Mouse (Mus musculus) bone marrow macrophage, adult 2 months (primary cell): ENCODE results near the gene Spryd4. TPM values are rescaled to one million over a fixed set of nuclear protein-coding genes. Genes with fewer than 3 reads are reported as not detected.
"Not testable (repeated sequence)": the region's sequence is repeated elsewhere in the genome, so short reads cannot be mapped to it uniquely, and the experiment has no call there.

Experiments used
- H3K27ac ChIP-seq: 2 replicates; pipeline ENCODE4 v1.5.1; 2012; ENCODE audit warnings: low read depth, low read length; ENCODE audit not compliant: insufficient read depth
- H3K4me1 ChIP-seq: 2 replicates; pipeline ENCODE4 v1.6.1; 2012; ENCODE audit warnings: low read length; ENCODE audit not compliant: control insufficient read depth, insufficient read depth
- H3K4me3 ChIP-seq: 2 replicates; pipeline ENCODE4 v1.5.1; 2012; ENCODE audit warnings: mild to moderate bottlenecking, low read length, moderate library complexity; ENCODE audit not compliant: insufficient read depth
- CTCF ChIP-seq: IDR thresholded peaks from 2 replicates; pipeline ENCODE4 v1.5.1; 2012; ENCODE audit warnings: low read depth, mild to moderate bottlenecking, low read length, moderate library complexity
- POLR2A ChIP-seq: IDR thresholded peaks from 2 replicates; pipeline ENCODE4 v1.6.1; 2012; ENCODE audit warnings: mild to moderate bottlenecking, low read depth, low read length, borderline replicate concordance
- polyA plus RNA-seq: library from polyadenylated mRNA; stranded (reverse); fragments of >200 nt; gene quantifications from 2 replicates; pipeline ENCODE4 v1.2.4, GENCODE M21; 2012; ENCODE audit not compliant: missing spikeins, insufficient read depth, insufficient read length

Gene Spryd4
- polyA plus RNA-seq, 1 experiment: 5.3 TPM

DNA sequence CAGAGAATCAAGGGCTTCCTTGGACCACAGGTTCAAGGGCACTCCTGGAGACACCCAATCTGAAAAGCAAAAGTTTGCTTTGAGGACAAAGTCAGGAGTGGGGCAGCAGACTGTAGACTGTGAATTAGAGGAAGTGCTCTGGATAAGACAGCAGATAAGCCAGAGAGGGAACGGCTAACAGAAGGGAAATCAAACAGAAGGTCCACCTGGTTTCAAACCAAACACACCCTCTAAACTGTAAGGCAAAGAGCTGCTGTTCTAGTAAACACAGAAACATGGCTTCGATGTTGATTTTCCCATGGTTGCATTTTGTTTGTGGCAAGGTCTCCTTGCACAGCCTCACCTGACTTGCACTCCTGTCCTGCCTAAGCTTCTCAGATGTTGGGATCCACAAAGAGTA, 20.1 kb downstream of the Spryd4 start:
- Histone ChIP-seq H3K4me3 (no peak overlapping the region), H3K27ac (no peak overlapping the region), H3K4me1 (no peaks in the 10 kb centered on the region)
- TF ChIP-seq POLR2A (no peak), CTCF (no peak)

DNA sequence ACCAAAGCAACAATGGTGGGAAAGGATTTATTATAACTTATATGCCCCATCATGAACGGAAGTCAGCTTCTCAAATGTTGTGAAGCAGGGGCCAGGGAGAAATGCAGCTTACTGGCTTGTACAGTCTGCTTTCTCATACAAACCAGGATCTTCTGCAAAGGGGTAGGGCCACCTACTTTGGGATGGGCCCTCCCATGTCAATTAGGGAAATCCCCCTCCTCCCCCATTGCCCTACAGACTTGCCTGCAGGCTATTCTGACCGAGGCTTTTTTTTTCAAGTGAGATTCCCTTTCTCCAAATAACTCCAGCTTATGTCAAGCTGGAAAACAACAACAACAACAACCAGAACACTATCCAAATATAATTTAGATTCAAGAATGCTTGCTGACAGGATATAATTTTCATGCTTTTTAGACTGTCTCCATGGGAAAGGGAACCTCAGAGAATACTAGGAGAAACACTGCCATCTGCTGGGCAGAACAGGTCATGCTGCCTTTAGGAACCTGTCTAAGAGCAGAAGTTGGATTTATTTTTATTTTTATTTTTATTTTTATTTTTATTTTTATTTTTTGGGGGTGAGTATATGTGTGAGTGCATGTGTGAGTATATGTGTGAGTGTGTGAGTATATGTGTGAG, 23.2 kb downstream of the Spryd4 start:
- Histone ChIP-seq H3K4me3 (no peak overlapping the region), H3K4me1 (no peaks in the 10 kb centered on the region), H3K27ac (no peak overlapping the region)
- TF ChIP-seq CTCF (no peak), POLR2A (no peak)

DNA sequence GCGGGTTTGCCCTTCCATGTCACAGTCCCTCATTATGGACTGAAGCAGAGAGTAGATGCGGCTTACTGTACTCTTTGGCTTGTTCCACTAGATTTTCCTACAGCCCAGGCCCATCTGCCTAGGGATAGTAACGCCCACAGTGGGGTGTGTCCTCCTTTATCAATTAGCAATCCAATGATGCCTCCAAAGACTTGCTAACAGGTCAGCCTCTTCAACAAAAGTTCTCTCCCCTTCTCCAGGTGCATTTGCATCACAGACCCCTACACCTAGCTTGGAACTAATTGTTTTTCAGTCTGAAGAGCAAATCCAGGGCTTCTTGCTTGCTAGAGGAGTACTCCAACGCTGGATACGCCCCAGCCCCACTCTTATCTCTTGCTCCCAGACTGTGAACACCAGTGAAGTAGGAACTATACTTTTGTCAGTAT, 24.4 kb downstream of the Spryd4 start:
- Histone ChIP-seq H3K4me3 (no peak overlapping the region), H3K4me1 (no peaks in the 10 kb centered on the region), H3K27ac (no peak overlapping the region)
- no peak for TF ChIP-seq POLR2A
- TF ChIP-seq CTCF: no peak

GRCm38 (mm10) chr10:128185959-128186358, 25.6 kb downstream of the Spryd4 start:
- TF ChIP-seq CTCF (peak; percentile 71), POLR2A (no peak)
- no peak overlapping the region for H3K27ac ChIP-seq
- no peaks in the 10 kb centered on the region for H3K4me1 ChIP-seq
- no peak overlapping the region for H3K4me3 ChIP-seq

- no peak overlapping the region for H3K4me3 ChIP-seq
- no peak overlapping the region for H3K27ac ChIP-seq
- TF ChIP-seq CTCF (no peak), POLR2A (no peak)
- no peaks in the 10 kb centered on the region for H3K4me1 ChIP-seq
These were observed 26.2 kb downstream of the Spryd4 start for GRCm38 (mm10) chr10:128185277-128185940.

- TF ChIP-seq POLR2A (no peak), CTCF (no peak)
- Histone ChIP-seq H3K27ac (no peak overlapping the region), H3K4me3 (no peak overlapping the region), H3K4me1 (no peaks in the 10 kb centered on the region)
These were observed 27.3 kb downstream of the Spryd4 start for GRCm38 (mm10) chr10:128184296-128184695.

DNA sequence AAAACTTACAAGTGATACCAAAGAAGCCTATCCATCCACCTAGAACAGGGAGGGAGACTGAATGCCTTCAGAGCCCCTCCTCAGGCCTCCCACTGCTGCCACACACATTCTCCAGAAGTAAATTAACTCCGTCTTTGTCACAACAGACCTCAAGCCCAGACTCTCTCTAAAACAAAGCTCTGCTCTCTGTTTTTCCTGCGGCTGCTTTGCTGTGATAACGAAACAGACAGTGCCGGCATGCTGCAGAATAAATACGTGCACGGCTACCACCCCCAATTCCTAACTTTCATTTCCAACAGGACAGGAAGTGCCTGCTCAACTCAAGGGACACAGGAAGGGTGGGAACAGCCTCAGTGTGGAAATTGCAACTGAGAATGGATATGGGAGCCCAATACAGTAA, 31.6 kb downstream of the Spryd4 start, which contains the start of gene Rbms2:
Gene Rbms2 (minus strand): TSS at position 309 of the 400 bp plus-strand sequence.
- H3K4me1 ChIP-seq: no peaks in the 10 kb centered on the region
- no peak within 1 kb of the TSS for H3K4me3 ChIP-seq
- H3K27ac ChIP-seq: no peak within 1 kb of the TSS
- TF ChIP-seq CTCF (no peak), POLR2A (no peak)

GRCm38 (mm10) chr10:128177316-128177715, 34.3 kb downstream of the Spryd4 start:
- no peak overlapping the region for H3K27ac ChIP-seq
- peaks cover 7% of the 10 kb centered on the region for H3K4me1 ChIP-seq
- no peak overlapping the region for H3K4me3 ChIP-seq
- TF ChIP-seq CTCF (no peak), POLR2A (no peak)

- peak overlapping the region; percentile 34 for H3K27ac ChIP-seq
- H3K4me1 ChIP-seq: peaks cover 7% of the 10 kb centered on the region
- peak overlapping the region; percentile 75 for H3K4me3 ChIP-seq
- TF ChIP-seq POLR2A (no peak), CTCF (no peak)
These were observed 35.4 kb downstream of the Spryd4 start for GRCm38 (mm10) chr10:128175996-128176755.

DNA sequence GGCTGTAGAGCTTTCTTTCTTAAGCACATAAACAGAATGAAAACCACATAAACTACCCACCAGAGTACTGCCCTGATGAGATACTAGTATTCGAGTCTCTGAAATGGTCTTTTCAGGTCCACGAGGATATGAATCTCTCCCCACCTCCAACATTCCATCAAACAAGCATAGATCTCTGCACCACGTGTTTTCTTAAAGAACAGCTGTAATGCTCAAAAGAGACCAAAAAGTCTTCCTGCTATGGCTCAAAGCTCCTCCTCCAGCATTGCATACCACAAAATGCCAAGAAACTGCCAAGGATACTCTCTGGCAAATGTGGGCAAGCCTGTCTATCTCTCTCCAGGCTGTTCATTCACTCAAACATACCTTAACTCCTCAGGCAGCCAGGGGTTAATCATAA, 36.3 kb downstream of the Spryd4 start:
- TF ChIP-seq POLR2A (no peak), CTCF (no peak)
- H3K4me3 ChIP-seq: peak overlapping the region; percentile 75
- no peak overlapping the region for H3K27ac ChIP-seq
- H3K4me1 ChIP-seq: peaks cover 12% of the 10 kb centered on the region

DNA sequence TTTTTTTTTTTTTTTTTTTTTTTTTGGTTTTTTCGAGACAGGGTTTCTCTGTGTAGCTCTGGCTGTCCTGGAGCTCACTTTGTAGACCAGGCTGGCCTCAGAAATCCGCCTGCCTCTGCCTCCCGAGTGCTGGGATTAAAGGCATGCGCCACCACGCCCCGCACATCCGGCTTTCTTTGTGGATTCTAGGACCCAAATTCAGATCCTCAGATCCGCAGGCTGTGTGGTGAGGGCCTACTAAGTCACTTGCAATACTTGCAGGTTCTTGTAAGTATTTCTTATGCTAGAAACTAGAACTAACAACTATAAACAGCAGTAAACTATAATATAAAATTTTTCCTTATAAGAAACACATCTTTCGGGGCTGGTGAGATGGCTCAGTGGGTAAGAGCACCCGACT, 40.3 kb downstream of the Spryd4 start:
- H3K27ac ChIP-seq: not testable (repeated sequence)

More for the DNA sequence above, 40.3 kb downstream of the Spryd4 start:
- not testable (repeated sequence) for H3K4me3 ChIP-seq
- peaks cover 26% of the 10 kb centered on the region for H3K4me1 ChIP-seq
